Mouse (Mus musculus): ENCODE measurements around the gene Atcay. TPM values are rescaled to one million over a fixed set of nuclear protein-coding genes. Genes with fewer than 3 reads are reported as not detected.
A peak's percentile ranks its signal among the peaks of the same experiment; 100 is the strongest.
"Not testable (repeated sequence)": the region's sequence is repeated elsewhere in the genome, so short reads cannot be mapped to it uniquely, and the experiment has no call there.

Gene Atcay
- polyA plus RNA-seq, 1 experiment from 2014 or later = 0.14 TPM

GRCm38 (mm10) chr10:81183805-81184204, 46.8 kb downstream of the Atcay start, which contains the start of gene 4930442H23Rik:
TSS of gene 4930442H23Rik (minus strand) at chr10:81183849.
- H3K4me3 ChIP-seq (ENCODE audit: low read length) = peak within 1 kb of the TSS; percentile 71
- ATAC-seq (ENCODE audit: low FRiP score, low TSS enrichment) = no peak
- no peaks in the 10 kb centered on the region for H3K27me3 ChIP-seq (ENCODE audit: insufficient read depth, low read length)
- H3K9me3 ChIP-seq (ENCODE audit: low read length) = no peaks in the 10 kb centered on the region
- peak within 1 kb of the TSS; percentile 86 for H3K27ac ChIP-seq (ENCODE audit: low read length)
- H3K4me1 ChIP-seq (ENCODE audit: insufficient read depth, low read length) = peaks cover 21% of the 10 kb centered on the region
- H3K36me3 ChIP-seq (ENCODE audit: insufficient read depth, low read length) = peaks cover 56% of the 10 kb centered on the region
- H3K9ac ChIP-seq (replicated peaks; ENCODE audit: low read length) = peak within 1 kb of the TSS; percentile 77
- H3K4me2 ChIP-seq (replicated peaks; ENCODE audit: low read depth, low read length) = peak within 1 kb of the TSS; percentile 63
- WGBS = 82% methylated on average over 5 of the region's 5 CpGs

DNA sequence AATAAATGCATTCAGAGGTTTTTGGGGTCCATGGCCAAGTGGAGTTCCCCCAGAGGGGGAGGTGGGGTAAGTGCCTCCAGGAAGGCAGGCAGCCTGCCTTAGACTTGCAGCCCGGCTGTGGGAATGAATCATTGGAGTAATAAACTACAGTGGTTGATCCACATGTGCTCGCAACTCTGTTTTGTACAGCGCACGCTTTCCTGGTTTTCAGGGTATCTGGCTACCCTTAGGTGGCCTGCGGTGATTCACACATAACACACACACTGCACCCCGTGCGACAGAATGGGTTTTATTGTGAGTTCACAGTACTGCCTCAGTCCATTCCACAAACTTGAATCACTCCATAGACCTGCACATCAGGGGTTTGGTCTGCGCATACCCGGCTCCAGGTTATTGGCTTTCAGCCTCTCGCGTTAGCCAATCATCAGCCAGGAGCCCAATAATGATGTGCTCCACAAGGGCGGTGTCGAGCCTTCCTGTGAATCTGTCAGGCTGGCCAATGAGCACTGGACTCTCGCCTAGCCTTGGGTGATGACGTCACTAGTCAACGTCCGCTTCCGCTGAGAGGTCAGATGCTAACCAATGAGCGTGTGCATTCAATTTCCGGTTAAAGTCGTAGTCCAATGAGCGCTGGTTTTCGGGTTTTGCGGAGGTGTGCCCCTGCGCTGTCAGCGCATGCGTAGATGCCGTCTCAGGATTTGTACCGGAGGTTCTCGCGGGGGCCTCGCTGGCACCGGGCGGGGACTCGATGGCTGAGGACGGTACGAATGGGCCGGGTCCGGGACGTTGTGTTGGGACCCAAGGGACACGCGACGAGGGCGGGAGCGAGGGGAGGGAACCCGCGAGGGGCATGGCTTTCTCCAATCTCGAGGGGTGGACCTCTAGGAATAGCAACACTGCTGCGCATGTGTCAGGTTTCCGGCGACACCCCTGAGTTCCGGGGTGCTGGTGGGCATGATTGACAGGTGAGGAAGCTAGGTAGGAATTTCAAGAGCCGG, 48.0 kb downstream of the Atcay start, which contains the start of gene Dapk3:
TSS of gene Dapk3 (plus strand) at position 670 of the 998 bp plus-strand sequence.
- peaks cover 33% of the 10 kb centered on the region for H3K4me1 ChIP-seq (ENCODE audit: insufficient read depth, low read length)
- peaks cover 66% of the 10 kb centered on the region for H3K36me3 ChIP-seq (ENCODE audit: insufficient read depth, low read length)
- H3K4me3 ChIP-seq (ENCODE audit: low read length) = peak within 1 kb of the TSS; percentile 71
- ATAC-seq (ENCODE audit: low FRiP score, low TSS enrichment) = peak; percentile 95
- H3K27ac ChIP-seq (ENCODE audit: low read length) = peak within 1 kb of the TSS; percentile 86
- H3K4me2 ChIP-seq (replicated peaks; ENCODE audit: low read depth, low read length) = peak within 1 kb of the TSS; percentile 63
- peak within 1 kb of the TSS; percentile 77 for H3K9ac ChIP-seq (replicated peaks; ENCODE audit: low read length)
- no peaks in the 10 kb centered on the region for H3K9me3 ChIP-seq (ENCODE audit: low read length)
- 5% methylated on average over 53 of the region's 53 CpGs for WGBS
- H3K27me3 ChIP-seq (ENCODE audit: insufficient read depth, low read length) = no peaks in the 10 kb centered on the region

DNA sequence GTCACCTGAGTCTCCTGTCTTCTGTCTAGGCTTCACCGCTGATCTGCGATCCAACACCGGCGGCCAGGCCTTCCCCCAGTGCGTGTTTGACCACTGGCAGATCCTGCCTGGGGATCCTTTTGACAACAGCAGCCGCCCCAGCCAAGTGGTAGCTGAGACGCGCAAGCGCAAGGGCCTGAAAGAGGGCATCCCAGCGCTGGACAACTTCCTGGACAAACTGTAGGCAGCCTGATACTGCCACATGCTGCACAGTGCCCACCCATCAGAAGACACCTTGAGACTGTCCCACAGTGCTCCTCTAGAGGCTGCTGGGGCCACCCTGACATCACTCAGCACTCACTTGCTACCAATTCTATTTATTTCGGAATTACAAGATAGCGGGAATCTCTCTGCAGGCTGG, 48.8 kb downstream of the Atcay start:
- H3K27me3 ChIP-seq (ENCODE audit: insufficient read depth, low read length); H3K9ac ChIP-seq (replicated peaks; ENCODE audit: low read length); H3K27ac ChIP-seq (ENCODE audit: low read length); H3K9me3 ChIP-seq (ENCODE audit: low read length); H3K4me2 ChIP-seq (replicated peaks; ENCODE audit: low read depth, low read length); ATAC-seq (ENCODE audit: low FRiP score, low TSS enrichment); H3K4me3 ChIP-seq (ENCODE audit: low read length): not testable (repeated sequence)
- Histone ChIP-seq H3K4me1 (ENCODE audit: insufficient read depth, low read length) (peaks cover 34% of the 10 kb centered on the region), H3K36me3 (ENCODE audit: insufficient read depth, low read length) (peaks cover 65% of the 10 kb centered on the region)
- 86% methylated on average over 12 of the region's 12 CpGs for WGBS

DNA sequence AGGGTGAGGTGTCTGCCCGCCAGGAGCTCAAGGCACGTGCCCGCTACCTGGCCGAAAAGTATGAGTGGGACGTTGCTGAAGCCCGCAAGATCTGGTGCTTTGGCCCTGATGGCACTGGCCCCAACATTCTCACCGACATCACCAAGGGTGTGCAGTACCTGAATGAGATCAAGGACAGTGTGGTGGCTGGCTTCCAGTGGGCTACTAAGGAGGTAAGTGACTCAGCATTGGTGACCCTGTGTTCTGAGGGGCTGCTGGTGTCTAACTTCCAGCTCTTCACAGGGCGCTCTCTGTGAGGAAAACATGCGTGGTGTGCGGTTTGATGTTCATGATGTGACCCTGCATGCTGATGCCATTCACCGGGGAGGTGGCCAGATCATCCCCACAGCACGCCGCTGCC, 49.7 kb downstream of the Atcay start:
- H3K9ac ChIP-seq (replicated peaks; ENCODE audit: low read length) = no peak overlapping the region
- peaks cover 34% of the 10 kb centered on the region for H3K4me1 ChIP-seq (ENCODE audit: insufficient read depth, low read length)
- H3K27me3 ChIP-seq (ENCODE audit: insufficient read depth, low read length) = no peaks in the 10 kb centered on the region
- H3K36me3 ChIP-seq (ENCODE audit: insufficient read depth, low read length) = peaks cover 62% of the 10 kb centered on the region
- H3K9me3 ChIP-seq (ENCODE audit: low read length) = no peaks in the 10 kb centered on the region
- no peak for ATAC-seq (ENCODE audit: low FRiP score, low TSS enrichment)
- no peak overlapping the region for H3K27ac ChIP-seq (ENCODE audit: low read length)
- H3K4me3 ChIP-seq (ENCODE audit: low read length) = no peak overlapping the region
- 92% methylated on average over 13 of the region's 13 CpGs for WGBS
- H3K4me2 ChIP-seq (replicated peaks; ENCODE audit: low read depth, low read length) = no peak overlapping the region

DNA sequence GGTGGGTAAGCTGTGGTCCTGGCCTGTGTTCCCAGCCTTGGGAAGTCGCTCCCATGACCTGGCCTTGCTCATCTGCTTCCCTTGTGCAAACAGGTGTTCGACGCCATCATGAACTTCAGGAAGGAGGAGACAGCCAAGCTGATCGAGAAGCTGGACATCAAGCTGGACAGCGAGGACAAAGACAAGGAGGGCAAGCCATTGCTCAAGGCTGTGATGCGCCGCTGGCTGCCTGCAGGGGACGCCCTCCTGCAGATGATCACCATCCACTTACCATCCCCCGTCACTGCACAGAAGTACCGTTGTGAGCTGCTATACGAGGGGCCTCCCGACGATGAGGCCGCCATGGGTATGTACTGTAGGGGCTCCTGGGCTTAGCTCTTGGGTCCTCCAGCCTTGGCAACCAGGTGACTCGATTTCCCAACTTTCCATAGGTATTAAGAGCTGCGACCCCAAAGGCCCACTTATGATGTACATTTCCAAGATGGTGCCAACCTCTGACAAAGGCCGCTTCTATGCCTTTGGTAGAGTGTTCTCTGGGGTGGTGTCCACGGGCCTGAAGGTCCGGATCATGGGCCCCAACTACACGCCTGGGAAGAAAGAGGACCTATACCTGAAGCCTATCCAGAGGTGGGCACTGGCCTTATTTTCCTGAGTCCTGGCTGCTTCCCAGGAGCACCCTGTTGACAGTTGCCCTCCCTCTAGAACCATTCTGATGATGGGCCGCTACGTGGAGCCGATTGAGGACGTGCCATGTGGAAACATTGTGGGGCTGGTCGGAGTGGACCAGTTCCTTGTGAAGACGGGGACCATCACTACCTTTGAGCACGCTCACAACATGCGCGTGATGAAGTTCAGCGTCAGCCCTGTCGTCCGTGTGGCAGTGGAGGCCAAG, 50.9 kb downstream of the Atcay start:
- no peak for ATAC-seq (ENCODE audit: low FRiP score, low TSS enrichment)
- H3K4me2 ChIP-seq (replicated peaks; ENCODE audit: low read depth, low read length) = no peak overlapping the region
- no peak overlapping the region for H3K4me3 ChIP-seq (ENCODE audit: low read length)
- H3K27ac ChIP-seq (ENCODE audit: low read length) = no peak overlapping the region
- H3K4me1 ChIP-seq (ENCODE audit: insufficient read depth, low read length) = peaks cover 40% of the 10 kb centered on the region
- 90% methylated on average over 32 of the region's 32 CpGs for WGBS
- H3K27me3 ChIP-seq (ENCODE audit: insufficient read depth, low read length) = no peaks in the 10 kb centered on the region
- H3K9ac ChIP-seq (replicated peaks; ENCODE audit: low read length) = no peak overlapping the region
- H3K9me3 ChIP-seq (ENCODE audit: low read length) = no peaks in the 10 kb centered on the region
- H3K36me3 ChIP-seq (ENCODE audit: insufficient read depth, low read length) = peaks cover 56% of the 10 kb centered on the region

DNA sequence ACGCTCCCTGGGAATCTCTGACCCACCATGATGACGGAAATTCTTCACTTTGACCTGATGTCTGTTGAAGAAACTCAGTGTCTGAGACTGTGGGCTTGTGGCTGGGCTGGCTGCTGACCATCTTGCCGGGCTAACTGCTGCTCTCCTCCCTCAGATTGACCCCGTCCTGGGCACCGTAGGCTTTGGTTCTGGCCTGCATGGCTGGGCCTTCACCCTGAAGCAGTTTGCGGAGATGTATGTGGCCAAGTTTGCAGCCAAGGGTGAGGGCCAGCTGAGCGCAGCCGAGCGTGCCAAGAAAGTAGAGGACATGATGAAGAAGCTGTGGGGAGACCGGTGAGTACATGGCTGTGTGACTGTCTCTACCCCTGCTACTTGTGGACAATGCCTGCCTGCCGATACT, 51.7 kb downstream of the Atcay start:
- Histone ChIP-seq H3K4me2 (replicated peaks; ENCODE audit: low read depth, low read length) (0 out of 2 replicates have a peak overlapping the region, but pooled peaks have one; percentile 97), H3K9ac (replicated peaks; ENCODE audit: low read length) (no peak overlapping the region), H3K9me3 (ENCODE audit: low read length) (no peaks in the 10 kb centered on the region), H3K4me1 (ENCODE audit: insufficient read depth, low read length) (peaks cover 41% of the 10 kb centered on the region), H3K27ac (ENCODE audit: low read length) (no peak overlapping the region), H3K27me3 (ENCODE audit: insufficient read depth, low read length) (no peaks in the 10 kb centered on the region), H3K4me3 (ENCODE audit: low read length) (no peak overlapping the region), H3K36me3 (ENCODE audit: insufficient read depth, low read length) (peaks cover 53% of the 10 kb centered on the region)
- 91% methylated on average over 11 of the region's 11 CpGs for WGBS
- ATAC-seq (ENCODE audit: low FRiP score, low TSS enrichment) = no peak

DNA sequence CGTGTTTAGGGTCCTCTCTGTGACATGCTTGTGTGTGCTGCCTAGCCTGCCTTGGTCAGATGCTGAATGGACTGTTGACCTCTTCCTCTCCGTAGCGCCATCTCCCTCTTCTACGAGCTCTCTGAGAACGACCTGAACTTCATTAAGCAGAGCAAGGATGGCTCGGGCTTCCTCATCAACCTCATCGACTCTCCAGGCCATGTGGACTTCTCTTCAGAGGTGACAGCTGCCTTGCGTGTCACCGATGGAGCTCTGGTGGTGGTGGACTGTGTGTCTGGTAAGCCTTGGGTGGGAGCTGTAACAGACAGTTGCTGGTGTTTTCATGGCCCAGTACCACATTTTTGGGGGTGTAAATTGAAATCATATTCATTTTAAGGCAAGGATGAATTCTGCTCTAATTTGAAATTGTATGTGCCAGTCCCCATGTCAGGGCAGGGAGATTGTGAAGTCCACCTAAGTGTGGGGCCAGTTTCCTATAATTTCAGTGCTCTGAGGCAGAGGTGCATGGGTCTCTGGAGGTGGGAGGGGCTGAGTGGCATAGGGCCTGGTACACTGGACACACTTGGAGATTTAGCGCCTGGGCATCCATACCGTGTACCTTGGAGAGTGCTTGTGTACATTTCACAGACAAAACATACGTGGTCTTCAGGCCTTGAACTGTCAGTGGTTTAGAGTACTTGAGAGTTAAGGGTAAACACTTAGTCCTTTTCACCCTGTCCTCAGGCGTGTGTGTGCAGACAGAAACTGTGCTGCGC, 52.5 kb downstream of the Atcay start:
- ATAC-seq (ENCODE audit: low FRiP score, low TSS enrichment) = no peak
- WGBS = 54% methylated on average over 14 of the region's 14 CpGs
- peak overlapping the region; percentile 97 for H3K4me2 ChIP-seq (replicated peaks; ENCODE audit: low read depth, low read length)
- no peaks in the 10 kb centered on the region for H3K27me3 ChIP-seq (ENCODE audit: insufficient read depth, low read length)
- H3K4me3 ChIP-seq (ENCODE audit: low read length) = peak overlapping the region; percentile 100
- H3K9ac ChIP-seq (replicated peaks; ENCODE audit: low read length) = peak overlapping the region; percentile 99
- peaks cover 42% of the 10 kb centered on the region for H3K4me1 ChIP-seq (ENCODE audit: insufficient read depth, low read length)
- peak overlapping the region; percentile 91; the same call in 1 of the 2 replicates for H3K27ac ChIP-seq (ENCODE audit: low read length)
- H3K9me3 ChIP-seq (ENCODE audit: low read length) = no peaks in the 10 kb centered on the region
- H3K36me3 ChIP-seq (ENCODE audit: insufficient read depth, low read length) = peaks cover 53% of the 10 kb centered on the region

DNA sequence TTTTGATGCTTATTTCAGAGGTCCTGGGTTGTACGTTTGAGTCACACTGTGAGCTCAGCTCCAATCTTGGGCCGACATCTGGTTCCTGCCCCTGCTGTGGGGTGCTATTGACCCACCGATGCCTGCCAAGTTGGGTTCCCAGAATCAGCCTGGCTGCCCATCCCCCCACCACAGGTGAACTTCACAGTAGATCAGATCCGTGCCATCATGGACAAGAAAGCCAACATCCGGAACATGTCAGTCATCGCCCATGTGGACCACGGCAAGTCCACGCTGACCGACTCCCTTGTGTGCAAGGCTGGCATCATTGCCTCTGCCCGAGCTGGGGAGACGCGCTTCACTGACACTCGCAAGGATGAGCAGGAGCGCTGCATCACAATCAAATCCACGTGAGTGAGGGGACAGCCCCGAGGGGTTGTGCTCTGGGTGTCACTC, 53.1 kb downstream of the Atcay start:
- 4% methylated on average over 16 of the region's 16 CpGs for WGBS
- Histone ChIP-seq H3K27ac (ENCODE audit: low read length) (peak overlapping the region; percentile 91), H3K27me3 (ENCODE audit: insufficient read depth, low read length) (no peaks in the 10 kb centered on the region), H3K9me3 (ENCODE audit: low read length) (no peaks in the 10 kb centered on the region), H3K36me3 (ENCODE audit: insufficient read depth, low read length) (peaks cover 53% of the 10 kb centered on the region), H3K9ac (replicated peaks; ENCODE audit: low read length) (peak overlapping the region; percentile 99), H3K4me3 (ENCODE audit: low read length) (peak overlapping the region; percentile 100), H3K4me1 (ENCODE audit: insufficient read depth, low read length) (peaks cover 46% of the 10 kb centered on the region), H3K4me2 (replicated peaks; ENCODE audit: low read depth, low read length) (peak overlapping the region; percentile 97)
- no peak for ATAC-seq (ENCODE audit: low FRiP score, low TSS enrichment)

Data from kidney, embryonic 16.5 days (tissue).